Mouse (Mus musculus): ENCODE results near the gene Kars. TPM values are rescaled to one million over a fixed set of nuclear protein-coding genes. Genes with fewer than 3 reads are reported as not detected.

Kars gene
- polyA plus RNA-seq, 1 experiment from 2014 or later: 172 TPM

DNA sequence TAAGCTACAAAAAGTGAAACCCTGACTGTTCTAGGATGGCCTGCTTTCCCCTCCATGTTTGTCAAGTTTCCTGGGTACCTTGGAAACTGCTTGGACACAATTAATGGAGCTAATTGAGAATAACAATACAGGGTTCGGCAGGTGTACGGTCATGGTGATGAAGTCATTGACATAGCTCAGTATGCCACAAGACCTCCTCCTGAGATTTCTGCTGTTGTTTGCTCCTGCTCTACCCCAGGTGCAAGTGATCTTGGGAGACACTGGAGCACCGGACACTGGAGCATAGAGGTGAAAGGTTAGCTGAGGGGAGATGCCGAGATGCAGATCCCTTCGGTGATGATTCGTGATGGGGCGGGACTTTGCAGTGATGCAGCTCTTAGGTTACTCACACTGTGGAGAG, 21.9 kb upstream of the Kars start:
- Histone ChIP-seq H3K27me3 (ENCODE audit: control insufficient read depth, insufficient read depth, low read depth, low read length) (no peaks in the 10 kb centered on the region), H3K4me1 (replicated peaks; ENCODE audit: control insufficient read depth, insufficient read depth, low read length) (no peaks in the 10 kb centered on the region), H3K27ac (ENCODE audit: low read length) (no peak overlapping the region), H3K4me2 (ENCODE audit: low read depth, low read length) (no peak overlapping the region), H3K36me3 (ENCODE audit: control insufficient read depth, insufficient read depth, low read length) (no peaks in the 10 kb centered on the region), H3K4me3 (ENCODE audit: low read length) (no peak overlapping the region), H3K9ac (ENCODE audit: low read length) (no peak overlapping the region), H3K9me3 (ENCODE audit: control insufficient read depth, low read length) (no peaks in the 10 kb centered on the region)
- no peak for ATAC-seq (ENCODE audit: low read depth)
- 44% methylated on average over 7 of the region's 7 CpGs for WGBS

GRCm38 (mm10) chr8:112030663-112031062, 19.5 kb upstream of the Kars start:
- WGBS: 39% methylated on average over 6 of the region's 6 CpGs
- H3K4me1 ChIP-seq (replicated peaks; ENCODE audit: control insufficient read depth, insufficient read depth, low read length): no peaks in the 10 kb centered on the region
- no peaks in the 10 kb centered on the region for H3K27me3 ChIP-seq (ENCODE audit: control insufficient read depth, insufficient read depth, low read depth, low read length)
- H3K9ac ChIP-seq (ENCODE audit: low read length): no peak overlapping the region
- H3K9me3 ChIP-seq (ENCODE audit: control insufficient read depth, low read length): no peaks in the 10 kb centered on the region
- ATAC-seq (ENCODE audit: low read depth): no peak
- no peak overlapping the region for H3K4me2 ChIP-seq (ENCODE audit: low read depth, low read length)
- H3K27ac ChIP-seq (ENCODE audit: low read length): no peak overlapping the region
- H3K4me3 ChIP-seq (ENCODE audit: low read length): no peak overlapping the region
- no peaks in the 10 kb centered on the region for H3K36me3 ChIP-seq (ENCODE audit: control insufficient read depth, insufficient read depth, low read length)

- Histone ChIP-seq H3K27ac (ENCODE audit: low read length) (no peak overlapping the region), H3K4me2 (ENCODE audit: low read depth, low read length) (no peak overlapping the region), H3K4me3 (ENCODE audit: low read length) (no peak overlapping the region), H3K9me3 (ENCODE audit: control insufficient read depth, low read length) (no peaks in the 10 kb centered on the region), H3K4me1 (replicated peaks; ENCODE audit: control insufficient read depth, insufficient read depth, low read length) (no peaks in the 10 kb centered on the region), H3K27me3 (ENCODE audit: control insufficient read depth, insufficient read depth, low read depth, low read length) (no peaks in the 10 kb centered on the region), H3K9ac (ENCODE audit: low read length) (no peak overlapping the region), H3K36me3 (ENCODE audit: control insufficient read depth, insufficient read depth, low read length) (no peaks in the 10 kb centered on the region)
- WGBS: 67% methylated on average over 7 of the region's 7 CpGs
- no peak for ATAC-seq (ENCODE audit: low read depth)
These were observed 18.3 kb upstream of the Kars start for GRCm38 (mm10) chr8:112029455-112029854.

DNA sequence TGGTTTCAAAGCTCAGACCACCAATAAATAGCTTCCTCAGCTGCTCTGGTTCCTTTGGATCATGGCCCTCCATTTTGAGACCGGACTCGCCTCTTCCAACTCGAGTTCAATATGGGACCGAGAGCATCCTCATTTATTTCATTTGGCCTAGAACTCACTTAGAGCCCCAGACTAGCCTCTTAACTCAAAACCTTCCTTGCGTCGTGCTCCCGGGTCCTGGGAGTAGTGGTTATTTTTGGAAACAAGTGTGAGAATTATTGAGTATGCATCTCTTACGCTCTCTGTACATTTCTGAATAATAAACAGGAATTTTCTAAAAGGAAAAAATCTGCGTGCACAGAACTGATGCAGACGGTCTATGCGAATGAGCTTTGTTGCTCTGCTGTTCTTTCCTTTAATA, 3.8 kb upstream of the Kars start, which contains the start of gene Gm6793:
TSS of gene Gm6793 (minus strand) at position 101 of the 400 bp plus-strand sequence.
- WGBS: 90% methylated on average over 11 of the region's 11 CpGs
- no peak for ATAC-seq (ENCODE audit: low read depth)
- H3K9ac ChIP-seq (ENCODE audit: low read length): no peak within 1 kb of the TSS
- no peak within 1 kb of the TSS for H3K27ac ChIP-seq (ENCODE audit: low read length)
- H3K36me3 ChIP-seq (ENCODE audit: control insufficient read depth, insufficient read depth, low read length): peaks cover 31% of the 10 kb centered on the region
- H3K9me3 ChIP-seq (ENCODE audit: control insufficient read depth, low read length): no peaks in the 10 kb centered on the region
- H3K27me3 ChIP-seq (ENCODE audit: control insufficient read depth, insufficient read depth, low read depth, low read length): no peaks in the 10 kb centered on the region
- H3K4me2 ChIP-seq (ENCODE audit: low read depth, low read length): no peak within 1 kb of the TSS
- no peak within 1 kb of the TSS for H3K4me3 ChIP-seq (ENCODE audit: low read length)
- peaks cover 17% of the 10 kb centered on the region for H3K4me1 ChIP-seq (replicated peaks; ENCODE audit: control insufficient read depth, insufficient read depth, low read length)

GRCm38 (mm10) chr8:112011816-112012242, 706 bp upstream of the Kars start:
- Histone ChIP-seq H3K4me2 (ENCODE audit: low read depth, low read length) (peak overlapping the region; percentile 71), H3K4me3 (ENCODE audit: low read length) (peak overlapping the region; percentile 83), H3K9me3 (ENCODE audit: control insufficient read depth, low read length) (no peaks in the 10 kb centered on the region), H3K4me1 (replicated peaks; ENCODE audit: control insufficient read depth, insufficient read depth, low read length) (peaks cover 18% of the 10 kb centered on the region), H3K27ac (ENCODE audit: low read length) (peak overlapping the region; percentile 73), H3K9ac (ENCODE audit: low read length) (peak overlapping the region; percentile 85), H3K27me3 (ENCODE audit: control insufficient read depth, insufficient read depth, low read depth, low read length) (no peaks in the 10 kb centered on the region), H3K36me3 (ENCODE audit: control insufficient read depth, insufficient read depth, low read length) (peaks cover 15% of the 10 kb centered on the region)
- WGBS: 1% methylated on average over 40 of the region's 40 CpGs
- peak; percentile 60 for ATAC-seq (ENCODE audit: low read depth)

- no peak for ATAC-seq (ENCODE audit: low read depth)
- no peak overlapping the region for H3K9ac ChIP-seq (ENCODE audit: low read length)
- H3K27me3 ChIP-seq (ENCODE audit: control insufficient read depth, insufficient read depth, low read depth, low read length): no peaks in the 10 kb centered on the region
- 88% methylated on average over 7 of the region's 7 CpGs for WGBS
- H3K36me3 ChIP-seq (ENCODE audit: control insufficient read depth, insufficient read depth, low read length): peaks cover 9% of the 10 kb centered on the region; the same call in 1 of the 2 replicates
- H3K4me2 ChIP-seq (ENCODE audit: low read depth, low read length): no peak overlapping the region
- no peaks in the 10 kb centered on the region for H3K9me3 ChIP-seq (ENCODE audit: control insufficient read depth, low read length)
- H3K4me3 ChIP-seq (ENCODE audit: low read length): no peak overlapping the region
- peaks cover 18% of the 10 kb centered on the region for H3K4me1 ChIP-seq (replicated peaks; ENCODE audit: control insufficient read depth, insufficient read depth, low read length)
- no peak overlapping the region for H3K27ac ChIP-seq (ENCODE audit: low read length)
These were observed 1.6 kb downstream of the Kars start for GRCm38 (mm10) chr8:112009558-112009957.

DNA sequence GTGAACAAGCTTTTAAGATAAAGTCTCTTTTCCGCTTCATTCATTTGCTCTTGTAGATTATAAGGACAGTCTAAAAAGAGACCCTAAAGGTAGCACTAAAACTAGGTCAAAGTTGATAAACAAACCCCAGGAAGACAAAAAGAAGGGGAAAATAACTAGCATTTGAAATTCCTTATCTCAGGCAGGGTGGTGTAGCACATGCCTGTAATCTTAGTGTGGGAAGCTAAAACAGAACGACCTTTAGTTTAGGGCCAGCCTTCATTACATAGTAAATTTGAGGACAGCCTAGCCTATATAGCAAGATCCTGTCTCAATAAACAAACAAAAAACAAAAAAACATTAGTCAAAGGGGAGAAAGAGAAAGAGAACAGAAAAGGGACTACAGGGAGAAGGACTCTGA, 3.5 kb downstream of the Kars start:
- Histone ChIP-seq H3K9ac (ENCODE audit: low read length) (no peak overlapping the region), H3K36me3 (ENCODE audit: control insufficient read depth, insufficient read depth, low read length) (peaks cover 21% of the 10 kb centered on the region), H3K4me2 (ENCODE audit: low read depth, low read length) (no peak overlapping the region), H3K27ac (ENCODE audit: low read length) (no peak overlapping the region), H3K4me1 (replicated peaks; ENCODE audit: control insufficient read depth, insufficient read depth, low read length) (peaks cover 12% of the 10 kb centered on the region), H3K27me3 (ENCODE audit: control insufficient read depth, insufficient read depth, low read depth, low read length) (no peaks in the 10 kb centered on the region), H3K9me3 (ENCODE audit: control insufficient read depth, low read length) (no peaks in the 10 kb centered on the region), H3K4me3 (ENCODE audit: low read length) (no peak overlapping the region)
- WGBS: 99% methylated on average over 2 of the region's 2 CpGs
- no peak for ATAC-seq (ENCODE audit: low read depth)

GRCm38 (mm10) chr8:112005601-112006000, 5.5 kb downstream of the Kars start:
- no peaks in the 10 kb centered on the region for H3K9me3 ChIP-seq (ENCODE audit: control insufficient read depth, low read length)
- 89% methylated on average over 6 of the region's 6 CpGs for WGBS

GRCm38 (mm10) chr8:112004754-112005153, 6.4 kb downstream of the Kars start:
- Histone ChIP-seq H3K27me3 (ENCODE audit: control insufficient read depth, insufficient read depth, low read depth, low read length) (no peaks in the 10 kb centered on the region), H3K9ac (ENCODE audit: low read length) (no peak overlapping the region), H3K4me1 (replicated peaks; ENCODE audit: control insufficient read depth, insufficient read depth, low read length) (no peaks in the 10 kb centered on the region; the same call in 1 of the 2 replicates), H3K9me3 (ENCODE audit: control insufficient read depth, low read length) (no peaks in the 10 kb centered on the region), H3K27ac (ENCODE audit: low read length) (no peak overlapping the region), H3K4me3 (ENCODE audit: low read length) (no peak overlapping the region), H3K36me3 (ENCODE audit: control insufficient read depth, insufficient read depth, low read length) (peaks cover 50% of the 10 kb centered on the region), H3K4me2 (ENCODE audit: low read depth, low read length) (no peak overlapping the region)
- no peak for ATAC-seq (ENCODE audit: low read depth)

More at GRCm38 (mm10) chr8:112005601-112006000, 5.5 kb downstream of the Kars start:
- H3K27ac ChIP-seq (ENCODE audit: low read length): no peak overlapping the region
- no peak overlapping the region for H3K4me2 ChIP-seq (ENCODE audit: low read depth, low read length)
- H3K4me3 ChIP-seq (ENCODE audit: low read length): no peak overlapping the region
- H3K4me1 ChIP-seq (replicated peaks; ENCODE audit: control insufficient read depth, insufficient read depth, low read length): peaks cover 8% of the 10 kb centered on the region
- peaks cover 42% of the 10 kb centered on the region for H3K36me3 ChIP-seq (ENCODE audit: control insufficient read depth, insufficient read depth, low read length)
- H3K27me3 ChIP-seq (ENCODE audit: control insufficient read depth, insufficient read depth, low read depth, low read length): no peaks in the 10 kb centered on the region
- no peak overlapping the region for H3K9ac ChIP-seq (ENCODE audit: low read length)
- ATAC-seq (ENCODE audit: low read depth): no peak

DNA sequence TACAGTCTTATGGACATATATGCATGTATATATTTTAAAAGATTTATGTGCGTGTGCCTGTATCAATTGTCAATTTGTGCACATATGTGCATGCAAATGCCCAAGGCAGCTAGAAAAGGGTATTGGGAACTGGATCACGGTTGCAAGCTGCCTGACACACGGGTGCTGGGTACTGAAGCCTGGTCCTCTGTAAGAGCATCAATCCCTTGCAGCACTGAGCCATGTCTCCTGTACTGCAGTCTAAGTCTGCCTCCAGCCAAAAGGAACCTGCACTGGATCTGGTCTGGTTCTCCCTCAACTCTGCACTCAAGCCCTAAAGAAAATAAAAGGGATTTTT, 18.5 kb downstream of the Kars start:
- 58% methylated on average over 3 of the region's 3 CpGs for WGBS
- no peak overlapping the region for H3K9ac ChIP-seq (ENCODE audit: low read length)
- H3K27ac ChIP-seq (ENCODE audit: low read length): no peak overlapping the region
- H3K4me3 ChIP-seq (ENCODE audit: low read length): no peak overlapping the region
- peaks cover 3% of the 10 kb centered on the region; the same call in 1 of the 2 replicates for H3K4me1 ChIP-seq (replicated peaks; ENCODE audit: control insufficient read depth, insufficient read depth, low read length)
- H3K9me3 ChIP-seq (ENCODE audit: control insufficient read depth, low read length): no peaks in the 10 kb centered on the region
- ATAC-seq (ENCODE audit: low read depth): no peak
- peak overlapping the region; percentile 68 for H3K4me2 ChIP-seq (ENCODE audit: low read depth, low read length)
- H3K27me3 ChIP-seq (ENCODE audit: control insufficient read depth, insufficient read depth, low read depth, low read length): no peaks in the 10 kb centered on the region
- peaks cover 38% of the 10 kb centered on the region for H3K36me3 ChIP-seq (ENCODE audit: control insufficient read depth, insufficient read depth, low read length)
